ENCODE assay signal across 13 mouse cellular contexts in the genomic region with DNA sequence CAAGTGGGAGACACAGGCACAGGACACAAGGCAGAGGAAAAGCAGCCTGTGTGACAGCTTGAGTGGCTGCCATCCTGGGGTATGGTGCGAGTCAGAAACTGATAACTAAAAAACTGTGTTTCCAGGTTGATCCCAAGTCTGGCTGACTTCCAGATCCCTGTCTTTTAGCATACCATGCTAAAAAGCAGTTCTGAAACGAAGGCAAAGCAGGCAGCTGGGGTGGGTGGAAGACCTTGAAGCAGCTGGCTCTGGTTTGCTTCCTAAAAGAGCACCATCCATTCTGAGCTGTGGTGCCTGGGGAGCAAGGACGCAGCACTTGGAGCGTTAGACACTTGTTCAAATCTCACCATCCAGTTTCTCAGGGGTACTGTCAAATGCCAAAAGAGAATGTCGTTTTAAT.
DNase-seq lines count a peak whose midpoint lies in the region; ATAC-seq lines count a peak whose summit lies in the region.
"Had no signal": no experiment of that assay in that cellular context is flagged by ENCODE, and none has a peak within 500 bp of the region (broad histone marks: within the 10 kb centered on the region; RNA-seq: fewer than 3 reads in every experiment).

No protein-coding gene starts in this region.

- no peak overlapping the region for H3K9ac ChIP-seq in embryonic facial prominence, embryonic 14.5 days (ENCODE audit: low read depth, low read length)
- H3K9ac ChIP-seq: liver, embryonic 12.5 days; midbrain, embryonic 13.5 days; neural tube, embryonic 12.5 days had no signal

- WGBS in embryonic facial prominence, embryonic 14.5 days = 49% methylated on average over 5 of the region's 5 CpGs
- 76% methylated on average over 5 of the region's 5 CpGs for WGBS in embryonic facial prominence, embryonic 10.5 days

- H3K4me3 ChIP-seq in embryonic facial prominence, embryonic 14.5 days (ENCODE audit: low read depth, low read length) = no peak overlapping the region
- no peak overlapping the region for H3K4me3 ChIP-seq in embryonic facial prominence, embryonic 10.5 days
- H3K4me3 ChIP-seq: liver, embryonic 12.5 days; midbrain, embryonic 13.5 days; neural tube, embryonic 12.5 days had no signal

- ATAC-seq in embryonic facial prominence, embryonic 14.5 days (ENCODE audit: low read depth) = no peak
- no peak for ATAC-seq in erythroid progenitor cell, adult 5-6 weeks (replicated peaks; ENCODE audit: low FRiP score, poor library complexity, severe bottlenecking)
- ATAC-seq: liver, embryonic 12.5 days; midbrain, embryonic 13.5 days had no signal

- intact Hi-C loops in left cerebral cortex, postnatal 10 days (cut with DNase I) = no loop called here
- intact Hi-C loops in left cerebral cortex, postnatal 4 days (cut with DNase I) = no loop called here

- H3K4me1 ChIP-seq in embryonic facial prominence, embryonic 14.5 days (ENCODE audit: control insufficient read depth, insufficient read depth, low read length) = no peaks in the 10 kb centered on the region
- no peaks in the 10 kb centered on the region for H3K4me1 ChIP-seq in embryonic facial prominence, embryonic 10.5 days
- H3K4me1 ChIP-seq: liver, embryonic 12.5 days; midbrain, embryonic 13.5 days; neural tube, embryonic 12.5 days had no signal

- H3K36me3 ChIP-seq in embryonic facial prominence, embryonic 14.5 days (ENCODE audit: control insufficient read depth, insufficient read depth, low read length) = no peaks in the 10 kb centered on the region
- H3K36me3 ChIP-seq in embryonic facial prominence, embryonic 10.5 days (replicated peaks) = no peaks in the 10 kb centered on the region
- H3K36me3 ChIP-seq: liver, embryonic 12.5 days; midbrain, embryonic 13.5 days; neural tube, embryonic 12.5 days had no signal

- H3K9me3 ChIP-seq in embryonic facial prominence, embryonic 14.5 days (ENCODE audit: control insufficient read depth, low read length) = no peaks in the 10 kb centered on the region
- no peaks in the 10 kb centered on the region for H3K9me3 ChIP-seq in embryonic facial prominence, embryonic 10.5 days
- H3K9me3 ChIP-seq: liver, embryonic 12.5 days; midbrain, embryonic 13.5 days; neural tube, embryonic 12.5 days had no signal

- H3K4me2 ChIP-seq in embryonic facial prominence, embryonic 14.5 days (ENCODE audit: low read depth, low read length) = no peak overlapping the region
- H3K4me2 ChIP-seq: liver, embryonic 12.5 days; midbrain, embryonic 13.5 days; neural tube, embryonic 12.5 days had no signal

- H3K27me3 ChIP-seq in embryonic facial prominence, embryonic 14.5 days (replicated peaks; ENCODE audit: control insufficient read depth, insufficient read depth, low read length) = no peaks in the 10 kb centered on the region
- H3K27me3 ChIP-seq in embryonic facial prominence, embryonic 10.5 days (replicated peaks; ENCODE audit: low read depth, poor library complexity, severe bottlenecking) = no peaks in the 10 kb centered on the region
- H3K27me3 ChIP-seq: liver, embryonic 12.5 days; midbrain, embryonic 13.5 days; neural tube, embryonic 12.5 days had no signal

- peak; percentile 47 for DNase-seq in embryonic facial prominence, embryonic 14.5 days (ENCODE audit: low spot score)
- DNase-seq in embryonic facial prominence, embryonic 10.5 days (ENCODE audit: low spot score) = no peak
- DNase-seq in left cerebral cortex, postnatal 10 days (ENCODE audit: extremely low spot score in 1 of 2, low spot score in 2 of 2) = peak; percentile 22 to 37
- no peak for DNase-seq in left cerebral cortex, adult 9 months (ENCODE audit: low spot score in 2 of 2)
- DNase-seq in brain, adult 2 months (ENCODE audit: low read depth, low spot score) = peak; percentile 65
- DNase-seq in left cerebral cortex, postnatal 4 days = peak; percentile 7
- DNase-seq: layer of hippocampus, adult 9-11 months; lung, postnatal 10 days; thymus, postnatal 14 days had no signal

- no peak overlapping the region for H3K27ac ChIP-seq in embryonic facial prominence, embryonic 14.5 days (replicated peaks; ENCODE audit: low read depth, low read length)
- H3K27ac ChIP-seq in embryonic facial prominence, embryonic 10.5 days (replicated peaks) = no peak overlapping the region
- H3K27ac ChIP-seq: liver, embryonic 12.5 days; midbrain, embryonic 13.5 days; neural tube, embryonic 12.5 days had no signal

Comparison
In these comparisons a context has a peak if more than half of its experiments do, and no peak if none do; other contexts are left out.
1. DNase-seq: peak in embryonic facial prominence, embryonic 14.5 days (single experiment), left cerebral cortex, postnatal 10 days (2 of 2), brain, adult 2 months (single experiment) and left cerebral cortex, postnatal 4 days (single experiment); none in embryonic facial prominence, embryonic 10.5 days (single experiment) and left cerebral cortex, adult 9 months (0 of 2).